Mouse (Mus musculus) neural tube, embryonic 15.5 days (tissue): Measurements from ENCODE around the gene Klhl25. TPM values are rescaled to one million over a fixed set of nuclear protein-coding genes. Genes with fewer than 3 reads are reported as not detected.
"Not testable (repeated sequence)": the region's sequence is repeated elsewhere in the genome, so short reads cannot be mapped to it uniquely, and the experiment has no call there.

Source experiments
- ATAC-seq: fragments of 200-750 bp; cut with Nextera tagmentation; 2 replicates; pipeline ENCODE4 v1.8.0; 2017; ENCODE audit warnings: mild to moderate bottlenecking, moderate TSS enrichment, moderate library complexity; ENCODE audit not compliant: low FRiP score
- H3K27ac ChIP-seq: fragments of 300-500 bp; sonication (generic); replicated peaks from 2 replicates; pipeline ENCODE4 v1.5.1; 2015; ENCODE audit warnings: mild to moderate bottlenecking, inconsistent platforms
- H3K27me3 ChIP-seq: fragments of 300-500 bp; sonication (generic); replicated peaks from 2 replicates; pipeline ENCODE4 v1.6.1; 2015; ENCODE audit warnings: inconsistent platforms
- H3K36me3 ChIP-seq: fragments of 300-500 bp; sonication (generic); 2 replicates; pipeline ENCODE4 v1.6.1; 2015; ENCODE audit warnings: inconsistent platforms
- H3K4me1 ChIP-seq: fragments of 300-500 bp; sonication (generic); 2 replicates; pipeline ENCODE4 v1.6.1; 2015; ENCODE audit warnings: inconsistent platforms
- H3K4me2 ChIP-seq: fragments of 300-500 bp; sonication (generic); 2 replicates; pipeline ENCODE4 v1.6.1; 2015; ENCODE audit warnings: inconsistent platforms, mild to moderate bottlenecking, moderate library complexity
- H3K4me3 ChIP-seq: fragments of 300-500 bp; sonication (generic); replicated peaks from 2 replicates; pipeline ENCODE4 v1.5.1; 2015; ENCODE audit warnings: mild to moderate bottlenecking, inconsistent platforms
- H3K9ac ChIP-seq: fragments of 300-500 bp; sonication (generic); replicated peaks from 2 replicates; pipeline ENCODE4 v1.6.1; 2015; ENCODE audit warnings: mild to moderate bottlenecking, inconsistent platforms
- H3K9me3 ChIP-seq: fragments of 300-500 bp; sonication (generic); replicated peaks from 2 replicates; pipeline ENCODE4 v1.6.1; 2016; ENCODE audit warnings: inconsistent platforms
- WGBS: fragments of 180-500 bp; shearing (Covaris S2); methylation state at CpG from one replicate; pipeline ENCODE4 v1.1.7; 2015; ENCODE audit warnings: mixed read lengths; 5-methylcytosine and 5-hydroxymethylcytosine counted together
- polyA plus RNA-seq: library from polyadenylated mRNA; unstranded; fragments of >200 nt; fragmentation: Nextera tagmentation; extraction: Ambion mirVana; gene quantifications from 2 replicates; pipeline ENCODE4 v1.2.1, GENCODE M21; 2015

Klhl25 gene
- polyA plus RNA-seq, 1 experiment from 2014 or later = 22.0 TPM

GRCm38 (mm10) chr7:75861638-75862426 is 13.7 kb downstream of the Klhl25 start:
- peaks cover 23% of the 10 kb centered on the region for H3K36me3 ChIP-seq
- not testable (repeated sequence) for H3K9me3 ChIP-seq, H3K27me3 ChIP-seq, H3K27ac ChIP-seq, ATAC-seq, H3K4me2 ChIP-seq, H3K4me3 ChIP-seq, H3K9ac ChIP-seq
- H3K4me1 ChIP-seq = peaks cover 11% of the 10 kb centered on the region; the same call in 1 of the 2 replicates
- WGBS = 76% methylated on average over 7 of the region's 7 CpGs

GRCm38 (mm10) chr7:75862427-75862781 is 14.3 kb downstream of the Klhl25 start:
- H3K9me3 ChIP-seq, H3K27me3 ChIP-seq, H3K4me3 ChIP-seq, H3K27ac ChIP-seq, H3K9ac ChIP-seq, H3K4me2 ChIP-seq, ATAC-seq: not testable (repeated sequence)
- Histone ChIP-seq H3K36me3 (peaks cover 27% of the 10 kb centered on the region), H3K4me1 (peaks cover 11% of the 10 kb centered on the region; the same call in 1 of the 2 replicates)
- WGBS = 97% methylated on average over 6 of the region's 6 CpGs

- Histone ChIP-seq H3K4me1 (peaks cover 14% of the 10 kb centered on the region; the same call in 1 of the 2 replicates), H3K36me3 (peaks cover 27% of the 10 kb centered on the region)
- H3K9ac ChIP-seq, H3K27me3 ChIP-seq, H3K4me3 ChIP-seq, H3K4me2 ChIP-seq, ATAC-seq, H3K27ac ChIP-seq, H3K9me3 ChIP-seq: not testable (repeated sequence)
- 93% methylated on average over 5 of the region's 5 CpGs for WGBS
These were observed 15.3 kb downstream of the Klhl25 start for GRCm38 (mm10) chr7:75863248-75863911.

GRCm38 (mm10) chr7:75865026-75865425 is 16.9 kb downstream of the Klhl25 start:
- H3K4me3 ChIP-seq = no peak overlapping the region
- H3K9ac ChIP-seq = no peak overlapping the region
- H3K9me3 ChIP-seq = no peaks in the 10 kb centered on the region
- 94% methylated on average over 6 of the region's 6 CpGs for WGBS
- H3K27ac ChIP-seq = no peak overlapping the region
- no peak for ATAC-seq
- H3K36me3 ChIP-seq = peaks cover 27% of the 10 kb centered on the region
- H3K4me2 ChIP-seq = no peak overlapping the region
- H3K4me1 ChIP-seq = peaks cover 10% of the 10 kb centered on the region; the same call in 1 of the 2 replicates
- H3K27me3 ChIP-seq = no peaks in the 10 kb centered on the region

- H3K4me1 ChIP-seq = 0 out of 2 replicates have a peak, but pooled peaks cover 6% of the 10 kb centered on the region
- 93% methylated on average over 13 of the region's 13 CpGs for WGBS
These were observed 18.4 kb downstream of the Klhl25 start for GRCm38 (mm10) chr7:75866557-75866956.

GRCm38 (mm10) chr7:75868687-75869086 is 20.6 kb downstream of the Klhl25 start:
- 0 out of 2 replicates have a peak, but pooled peaks cover 6% of the 10 kb centered on the region for H3K4me1 ChIP-seq
- H3K36me3 ChIP-seq = peaks cover 37% of the 10 kb centered on the region
- no peaks in the 10 kb centered on the region for H3K27me3 ChIP-seq
- ATAC-seq = no peak
- no peak overlapping the region for H3K4me2 ChIP-seq
- no peak overlapping the region for H3K4me3 ChIP-seq
- no peak overlapping the region for H3K9ac ChIP-seq
- H3K9me3 ChIP-seq = no peaks in the 10 kb centered on the region
- 79% methylated on average over 2 of the region's 2 CpGs for WGBS
- H3K27ac ChIP-seq = no peak overlapping the region

More at GRCm38 (mm10) chr7:75866557-75866956, 18.4 kb downstream of the Klhl25 start:
- no peak for ATAC-seq
- Histone ChIP-seq H3K27ac (no peak overlapping the region), H3K9me3 (no peaks in the 10 kb centered on the region), H3K9ac (no peak overlapping the region), H3K4me3 (no peak overlapping the region), H3K27me3 (no peaks in the 10 kb centered on the region), H3K4me2 (no peak overlapping the region), H3K36me3 (peaks cover 27% of the 10 kb centered on the region)

- no peak overlapping the region for H3K9ac ChIP-seq
- 0 out of 2 replicates have a peak, but pooled peaks cover 6% of the 10 kb centered on the region for H3K4me1 ChIP-seq
- 74% methylated on average over 9 of the region's 9 CpGs for WGBS
- H3K27ac ChIP-seq = no peak overlapping the region
- H3K27me3 ChIP-seq = no peaks in the 10 kb centered on the region
- ATAC-seq = no peak
- H3K4me3 ChIP-seq = no peak overlapping the region
- H3K4me2 ChIP-seq = no peak overlapping the region
- peaks cover 30% of the 10 kb centered on the region for H3K36me3 ChIP-seq
- no peaks in the 10 kb centered on the region for H3K9me3 ChIP-seq
These were observed 22.4 kb downstream of the Klhl25 start for GRCm38 (mm10) chr7:75870551-75870950.

GRCm38 (mm10) chr7:75872255-75872654 is 24.1 kb downstream of the Klhl25 start:
- Histone ChIP-seq H3K4me3 (no peak overlapping the region), H3K9me3 (no peaks in the 10 kb centered on the region), H3K27me3 (no peaks in the 10 kb centered on the region), H3K9ac (no peak overlapping the region), H3K4me1 (0 out of 2 replicates have a peak, but pooled peaks cover 6% of the 10 kb centered on the region), H3K36me3 (peaks cover 13% of the 10 kb centered on the region), H3K27ac (no peak overlapping the region), H3K4me2 (no peak overlapping the region)
- 68% methylated on average over 5 of the region's 5 CpGs for WGBS
- ATAC-seq = peak; percentile 30; the same call in 1 of the 2 replicates

GRCm38 (mm10) chr7:75872697-75873096 is 24.6 kb downstream of the Klhl25 start:
- ATAC-seq = no peak
- Histone ChIP-seq H3K27ac (no peak overlapping the region), H3K4me3 (no peak overlapping the region), H3K9ac (no peak overlapping the region), H3K36me3 (peaks cover 13% of the 10 kb centered on the region), H3K4me1 (0 out of 2 replicates have a peak, but pooled peaks cover 6% of the 10 kb centered on the region), H3K4me2 (no peak overlapping the region), H3K9me3 (no peaks in the 10 kb centered on the region), H3K27me3 (no peaks in the 10 kb centered on the region)
- 88% methylated on average over 8 of the region's 8 CpGs for WGBS

- H3K27ac ChIP-seq = no peak overlapping the region
- H3K4me1 ChIP-seq = 0 out of 2 replicates have a peak, but pooled peaks cover 4% of the 10 kb centered on the region
- no peak for ATAC-seq
- H3K9ac ChIP-seq = no peak overlapping the region
- peaks cover 13% of the 10 kb centered on the region for H3K36me3 ChIP-seq
- no peak overlapping the region for H3K4me2 ChIP-seq
- H3K9me3 ChIP-seq = no peaks in the 10 kb centered on the region
- WGBS = 78% methylated on average over 3 of the region's 3 CpGs
- no peak overlapping the region for H3K4me3 ChIP-seq
- H3K27me3 ChIP-seq = no peaks in the 10 kb centered on the region
These were observed 25.1 kb downstream of the Klhl25 start for GRCm38 (mm10) chr7:75873216-75873615.

GRCm38 (mm10) chr7:75873746-75874145 is 25.6 kb downstream of the Klhl25 start:
- no peaks in the 10 kb centered on the region for H3K27me3 ChIP-seq
- WGBS = 93% methylated on average over 7 of the region's 7 CpGs
- H3K27ac ChIP-seq = no peak overlapping the region
- no peak overlapping the region for H3K9ac ChIP-seq
- H3K4me2 ChIP-seq = no peak overlapping the region
- H3K4me1 ChIP-seq = 0 out of 2 replicates have a peak, but pooled peaks cover 4% of the 10 kb centered on the region
- peaks cover 13% of the 10 kb centered on the region for H3K36me3 ChIP-seq
- ATAC-seq = no peak
- no peaks in the 10 kb centered on the region for H3K9me3 ChIP-seq
- H3K4me3 ChIP-seq = no peak overlapping the region

GRCm38 (mm10) chr7:75879436-75879835 is 31.3 kb downstream of the Klhl25 start:
- H3K4me1 ChIP-seq, H3K9ac ChIP-seq, H3K9me3 ChIP-seq, ATAC-seq, H3K4me3 ChIP-seq, H3K36me3 ChIP-seq, H3K27ac ChIP-seq, H3K4me2 ChIP-seq, H3K27me3 ChIP-seq: not testable (repeated sequence)
- WGBS = 92% methylated on average over 2 of the region's 2 CpGs
